Mouse (Mus musculus) T-helper 2 cell (primary cell): Measurements from ENCODE around the gene Stx4a.
"Not testable (repeated sequence)": the region's sequence is repeated elsewhere in the genome, so short reads cannot be mapped to it uniquely, and the experiment has no call there.

Experiments
- in situ Hi-C: fragments of 300-600 bp; cut with MboI, MseI; formaldehyde crosslinking; loops from one replicate; pipeline ENCODE4 v1.15.1; 2025; ENCODE audit warnings: high pct_unique_total_duplicates

Stx4a gene

GRCm38 (mm10) chr7:127866434-127866833, 42.3 kb downstream of the Stx4a start:
- in situ Hi-C loops: no loop called here

DNA sequence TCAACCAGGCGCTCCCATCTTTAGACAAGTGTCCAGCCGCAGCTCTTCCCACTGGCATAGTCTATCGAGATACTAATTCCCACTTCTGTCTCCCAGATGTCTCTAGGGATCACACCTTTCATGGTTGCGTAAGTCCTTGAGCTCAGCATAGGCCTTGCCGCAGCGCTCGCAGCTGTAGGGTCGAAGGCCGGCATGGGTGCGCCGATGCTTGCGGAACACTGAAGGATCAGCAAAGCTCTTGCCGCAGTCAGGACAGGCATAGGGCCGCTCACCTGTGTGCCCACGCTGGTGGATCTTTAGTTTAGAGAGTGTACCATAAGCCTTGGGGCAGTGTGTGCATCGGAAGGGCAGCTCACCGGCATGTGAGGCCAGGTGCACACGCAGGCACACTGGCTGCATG, 43.5 kb downstream of the Stx4a start:
- in situ Hi-C loops: no loop called here

DNA sequence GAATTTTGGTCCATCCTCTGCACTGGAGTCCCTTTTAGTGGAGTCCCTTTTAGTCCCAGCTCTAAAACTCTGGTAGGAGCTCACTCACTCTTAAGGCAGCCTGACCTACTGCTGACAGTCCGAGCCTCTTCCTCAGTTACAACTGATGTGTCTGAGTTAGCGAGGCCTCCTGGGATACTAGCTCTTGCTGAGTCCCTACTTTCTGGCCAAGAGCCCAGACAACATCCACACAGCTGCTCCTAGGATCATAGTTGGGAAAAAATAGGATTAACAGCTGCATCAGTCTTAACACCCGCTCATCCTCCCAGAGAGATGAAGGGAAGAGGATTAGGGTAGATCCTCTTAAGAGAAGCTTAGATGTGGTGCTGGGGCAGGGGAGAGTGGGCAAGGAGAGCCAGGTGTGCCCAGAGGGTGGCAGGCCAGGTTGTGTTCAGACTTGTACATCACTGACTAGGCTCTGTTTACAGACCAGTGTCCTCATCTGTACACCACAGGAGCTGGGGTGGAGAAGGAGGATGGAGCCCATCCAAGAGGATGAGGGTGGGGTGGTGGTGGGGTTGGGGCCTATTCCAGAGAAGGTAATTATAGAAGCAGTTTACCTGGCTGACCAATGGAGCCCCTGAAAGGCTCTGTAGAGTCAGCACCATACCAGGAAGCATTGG, 45.2 kb downstream of the Stx4a start:
- in situ Hi-C loops: no loop called here

DNA sequence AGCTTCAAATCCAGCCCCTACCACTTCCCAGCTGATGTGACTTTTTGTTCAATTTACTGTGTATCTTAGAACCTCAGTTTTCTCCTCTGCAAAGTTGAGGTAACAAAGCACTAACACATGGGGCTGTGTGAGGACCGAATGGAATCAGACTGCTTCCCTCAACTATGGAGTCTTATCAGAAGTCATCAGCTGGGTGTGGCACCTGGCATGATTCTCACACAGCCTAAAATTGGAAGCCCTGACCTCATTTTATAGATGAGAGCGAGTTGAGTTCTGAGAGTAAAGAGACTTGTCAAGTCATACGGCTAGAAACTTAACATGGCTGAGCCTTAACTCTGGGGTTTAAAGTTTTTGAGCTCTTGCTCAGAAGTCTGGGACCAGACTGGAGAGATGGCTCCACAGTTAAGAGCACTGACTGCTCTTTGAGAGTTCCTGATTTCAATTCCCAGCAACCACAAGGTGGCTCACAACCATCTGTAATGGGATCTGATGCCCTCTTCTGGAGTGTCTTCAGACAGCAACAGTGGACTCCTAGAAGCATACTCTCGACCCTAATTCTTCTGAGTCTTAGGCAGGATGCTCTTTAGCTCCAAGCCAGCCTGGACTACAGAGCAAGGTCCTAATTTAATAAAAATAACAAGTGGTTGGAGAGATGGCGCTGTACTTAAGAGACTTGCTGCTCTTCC, 46.2 kb downstream of the Stx4a start:
- in situ Hi-C loops: no loop called here

DNA sequence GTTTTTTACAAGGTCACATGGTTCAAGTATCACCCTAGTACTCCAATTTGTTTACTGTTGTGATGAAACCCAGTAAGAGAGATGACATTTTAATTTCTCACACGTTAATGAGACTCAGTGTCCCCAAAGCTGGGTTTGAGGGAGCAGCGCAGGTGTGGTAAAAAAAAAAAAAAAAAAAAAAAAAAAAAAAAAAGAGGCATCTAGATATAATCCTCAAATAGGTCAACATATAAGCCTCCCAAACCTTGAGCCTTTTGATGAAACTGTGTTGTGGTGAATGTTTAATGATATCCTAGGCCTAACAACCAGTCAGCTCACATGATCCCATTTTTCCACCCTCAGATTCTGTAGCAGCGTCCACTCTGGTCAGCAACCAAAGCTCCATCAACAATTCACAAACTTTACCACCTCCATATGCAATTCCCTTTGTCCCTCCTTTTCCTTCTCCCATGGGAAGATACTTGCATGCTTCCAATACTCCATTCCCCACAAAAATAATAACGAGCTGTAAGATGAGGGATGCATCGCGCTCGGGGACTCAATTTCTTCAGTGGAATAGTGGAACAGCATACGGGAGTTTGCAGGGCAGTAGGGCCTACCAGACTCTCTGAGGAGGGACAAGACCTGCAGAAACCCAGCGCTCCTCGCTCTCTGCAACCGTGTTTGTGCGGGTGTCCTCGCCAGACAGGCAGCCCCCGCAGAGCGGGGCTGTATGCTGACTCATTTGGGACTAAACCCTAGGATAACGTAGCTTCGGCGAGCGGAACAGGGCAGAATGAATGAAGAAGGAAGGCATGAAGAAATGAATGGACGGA, 50.9 kb downstream of the Stx4a start:
- in situ Hi-C loops: loop anchor here (5.0 kb wide), 1 partner anchor 37 kb away; the partner anchor contains the start of gene Kat8

DNA sequence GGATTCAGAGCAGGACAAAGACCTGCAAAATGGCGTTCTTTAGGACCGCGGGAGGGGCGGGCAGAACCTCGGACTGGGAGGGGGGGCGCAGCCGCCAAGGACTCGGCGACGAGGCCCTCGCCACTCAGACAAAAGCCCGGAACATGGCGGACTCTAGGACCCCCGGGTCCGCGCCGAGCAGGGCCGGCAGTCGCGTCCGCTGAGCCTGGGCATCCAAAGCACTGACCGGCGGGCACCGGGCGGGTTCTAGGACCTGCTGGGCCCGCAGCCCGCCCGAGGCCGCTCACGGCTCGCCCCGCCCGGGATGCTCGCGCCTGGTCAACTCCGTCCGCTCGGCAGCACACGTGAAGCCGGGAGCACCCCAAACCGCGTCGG, 51.5 kb downstream of the Stx4a start:
- in situ Hi-C loops: loop anchor here (5.0 kb wide), 1 partner anchor 37 kb away; the partner anchor contains the start of gene Kat8

- in situ Hi-C loops: loop anchor here (5.0 kb wide), 1 partner anchor 36 kb away; the partner anchor contains the start of gene Kat8
These were observed 52.0 kb downstream of the Stx4a start, which contains the start of gene Zfp646 for GRCm38 (mm10) chr7:127876041-127876466. Gene Zfp646, plus strand, starts transcription at chr7:127876221.

DNA sequence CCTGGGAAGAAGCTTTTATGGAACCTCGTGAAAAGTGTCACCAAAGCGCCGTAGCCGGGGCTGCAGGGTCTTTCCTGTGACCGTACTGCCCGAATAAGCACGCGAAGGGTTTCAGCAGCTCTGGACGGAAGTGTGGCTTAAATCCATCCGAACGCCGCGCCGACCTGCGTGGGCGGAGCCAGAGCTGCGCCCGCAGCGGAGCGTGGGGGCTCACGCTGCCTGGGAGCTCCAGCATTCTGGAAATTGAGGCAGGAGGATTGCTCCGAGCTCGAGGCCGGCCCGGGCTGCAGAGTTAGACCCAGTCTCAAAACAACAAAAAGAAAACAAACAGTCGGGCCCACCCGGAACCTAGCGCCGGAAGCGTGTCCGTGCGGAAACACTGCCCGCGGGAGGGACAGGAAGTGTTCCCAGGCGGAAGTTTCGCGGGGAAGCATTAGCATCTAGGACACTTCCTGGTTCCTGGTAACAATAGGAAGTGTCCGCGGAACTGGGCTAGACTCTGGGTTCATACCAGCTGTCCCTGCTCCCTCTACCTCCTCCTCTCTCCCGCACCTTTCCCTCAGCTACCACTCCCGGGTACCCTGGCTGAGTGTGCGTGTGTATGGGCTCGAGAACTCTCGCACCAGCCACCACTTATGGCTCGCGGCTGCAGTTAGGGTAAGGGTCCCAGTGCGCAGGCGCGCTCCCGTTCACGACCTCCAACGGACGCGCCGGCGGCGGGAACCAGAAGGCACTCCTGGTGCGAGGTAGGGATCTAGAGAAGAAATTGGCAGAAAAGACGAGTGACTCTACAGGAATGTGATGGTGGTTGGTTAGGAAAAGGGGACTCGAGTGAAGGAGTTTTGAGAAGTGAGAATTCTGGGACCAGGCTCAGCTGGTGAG, 52.6 kb downstream of the Stx4a start, which contains the start of gene Zfp668:
Gene Zfp668 (minus strand): TSS at position 362 of the 882 bp plus-strand sequence.
- in situ Hi-C loops: loop anchor here (5.0 kb wide), 1 partner anchor 36 kb away; the partner anchor contains the start of gene Kat8

GRCm38 (mm10) chr7:127879301-127879700, 55.2 kb downstream of the Stx4a start:
- in situ Hi-C loops: loop anchor here (5.0 kb wide), 1 partner anchor 33 kb away; the partner anchor contains the start of gene Kat8

- in situ Hi-C loops: no loop called here
These were observed 56.3 kb downstream of the Stx4a start for GRCm38 (mm10) chr7:127880431-127880830.

DNA sequence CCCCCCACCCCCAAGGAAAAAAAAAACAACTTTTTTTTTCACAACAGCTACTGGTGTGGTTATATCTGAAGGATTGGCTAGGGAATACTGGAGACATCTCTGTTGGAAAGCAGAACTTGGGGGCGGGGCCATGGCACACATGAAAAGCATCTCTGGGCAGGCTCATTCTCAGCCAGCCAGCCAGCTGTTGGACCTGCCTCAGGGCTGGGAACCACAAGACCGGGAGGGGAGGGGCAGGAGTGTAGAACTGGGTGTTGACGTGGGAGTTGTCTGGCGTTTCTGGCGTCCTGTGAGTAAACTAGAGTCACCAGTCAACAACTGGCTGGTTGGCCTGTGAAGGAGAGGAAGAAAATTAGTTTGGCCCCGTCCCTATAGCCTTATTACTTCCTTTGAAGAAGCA, 61.9 kb downstream of the Stx4a start:
- in situ Hi-C loops: no loop called here

- in situ Hi-C loops: no loop called here
These were observed 62.5 kb downstream of the Stx4a start for GRCm38 (mm10) chr7:127886551-127886950.

- in situ Hi-C loops: no loop called here
These were observed 63.1 kb downstream of the Stx4a start for GRCm38 (mm10) chr7:127887191-127887590.

- in situ Hi-C loops: no loop called here
These were observed 63.7 kb downstream of the Stx4a start for GRCm38 (mm10) chr7:127887781-127888180.

GRCm38 (mm10) chr7:127888821-127889220, 64.7 kb downstream of the Stx4a start:
- in situ Hi-C loops: no loop called here

DNA sequence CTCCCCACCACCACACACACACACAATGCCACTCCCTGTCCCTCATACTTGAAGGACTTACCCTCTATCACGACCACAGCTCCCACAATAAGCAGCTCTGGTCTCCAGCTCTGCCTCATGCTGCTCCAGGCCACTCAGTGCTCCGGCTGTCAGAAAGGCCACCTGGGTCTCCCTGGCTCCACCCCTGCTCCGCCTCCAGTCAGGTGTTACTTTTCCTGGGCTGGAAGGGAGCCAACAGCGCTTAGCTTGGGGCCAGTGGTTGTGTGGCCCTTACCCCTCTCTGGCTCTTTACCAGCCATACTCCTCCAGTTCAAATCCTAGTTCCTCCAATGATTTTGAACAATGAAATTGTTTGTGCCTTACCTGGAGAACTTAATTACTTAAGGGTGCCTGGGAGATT, 66.7 kb downstream of the Stx4a start, which contains the start of gene Prss53:
Gene Prss53 (minus strand): TSS at position 173 of the 400 bp plus-strand sequence.
- in situ Hi-C loops: no loop called here

- in situ Hi-C loops: no loop called here
These were observed 70.4 kb downstream of the Stx4a start for GRCm38 (mm10) chr7:127894480-127894879.

DNA sequence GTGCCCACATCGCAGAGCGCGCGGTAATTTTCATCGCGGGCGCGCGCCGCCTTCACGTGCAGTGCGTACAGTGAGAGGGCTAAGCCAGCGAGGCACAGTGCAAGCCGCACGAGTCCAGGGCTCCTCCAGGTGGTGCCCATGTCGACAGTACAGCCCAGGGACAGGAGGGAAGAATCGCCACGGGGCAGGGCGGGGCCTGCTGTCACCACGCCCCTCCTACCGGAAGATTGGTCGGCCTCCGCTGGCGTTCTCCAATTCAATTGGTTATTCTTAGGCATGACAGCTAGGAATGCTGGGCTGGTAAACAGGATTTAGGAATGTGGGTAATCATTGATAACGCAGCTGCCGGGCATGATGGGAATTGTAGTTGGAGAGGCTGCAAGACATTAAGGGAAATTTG, 71.3 kb downstream of the Stx4a start, which contains the start of the genes Gm21974 and Vkorc1:
Gene Gm21974 (minus strand): TSS at position 13 of the 400 bp plus-strand sequence.
Gene Vkorc1 (minus strand): TSS at position 176 of the 400 bp plus-strand sequence.
- in situ Hi-C loops: no loop called here

GRCm38 (mm10) chr7:127895891-127896290, 71.8 kb downstream of the Stx4a start:
- in situ Hi-C loops: not testable (repeated sequence)

- in situ Hi-C loops: no loop called here
These were observed 72.3 kb downstream of the Stx4a start for GRCm38 (mm10) chr7:127896384-127896783.

DNA sequence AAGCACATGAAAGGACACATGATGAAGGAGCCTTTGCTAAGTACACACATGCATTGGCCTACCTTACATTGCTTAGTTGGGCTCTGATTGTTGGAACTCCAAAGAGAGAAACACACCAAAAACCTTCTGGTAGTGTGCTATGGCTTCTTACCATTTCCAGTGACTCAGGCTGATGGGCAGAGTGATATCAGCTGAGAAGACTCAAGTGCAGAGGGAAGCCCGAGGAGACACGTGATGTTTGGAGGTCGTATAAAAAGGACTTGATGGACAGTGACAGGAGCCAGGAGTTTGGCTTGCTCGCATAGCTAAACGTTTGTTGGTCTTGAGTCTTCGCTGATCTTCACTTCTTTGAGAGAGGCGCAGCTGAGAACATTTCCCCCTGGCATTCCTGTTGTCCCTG, 73.4 kb downstream of the Stx4a start:
- in situ Hi-C loops: no loop called here
